Mouse (Mus musculus) hindbrain, postnatal 0 days (tissue): Measurements from ENCODE around the gene Mfsd13b. TPM values are rescaled to one million over a fixed set of nuclear protein-coding genes. Genes with fewer than 3 reads are reported as not detected.
A peak's percentile ranks its signal among the peaks of the same experiment; 100 is the strongest.

Experiments
- ATAC-seq: fragments of 200-750 bp; cut with Nextera tagmentation; 2 replicates; pipeline ENCODE4 v1.8.0; 2017; ENCODE audit warnings: mild to moderate bottlenecking, moderate TSS enrichment, moderate library complexity
- DNase-seq: peaks from one replicate; pipeline ENCODE4 v3.0.0-alpha.2; 2015; ENCODE audit warnings: low spot score
- H3K27ac ChIP-seq: fragments of 300-500 bp; sonication (generic); 2 replicates; pipeline ENCODE4 v1.5.1; 2014; ENCODE audit warnings: mild to moderate bottlenecking
- H3K27me3 ChIP-seq: fragments of 300-500 bp; sonication (generic); 2 replicates; pipeline ENCODE4 v1.6.1; 2014; ENCODE audit warnings: low read length, mixed read lengths; ENCODE audit not compliant: insufficient read depth
- H3K36me3 ChIP-seq: fragments of 300-500 bp; sonication (generic); 2 replicates; pipeline ENCODE4 v1.6.1; 2014; ENCODE audit warnings: low read length, mixed read lengths; ENCODE audit not compliant: insufficient read depth
- H3K4me1 ChIP-seq: fragments of 300-500 bp; sonication (generic); 2 replicates; pipeline ENCODE4 v1.6.1; 2014; ENCODE audit warnings: antibody characterized with exemption, low read length, mixed read lengths; ENCODE audit not compliant: insufficient read depth
- H3K4me2 ChIP-seq: fragments of 300-500 bp; sonication (generic); 2 replicates; pipeline ENCODE4 v1.6.1; 2014; ENCODE audit warnings: low read depth, mild to moderate bottlenecking, low read length, moderate library complexity, mixed read lengths
- H3K4me3 ChIP-seq: fragments of 300-500 bp; sonication (generic); 2 replicates; pipeline ENCODE4 v1.5.1; 2014; ENCODE audit warnings: low read length
- H3K9ac ChIP-seq: fragments of 300-500 bp; sonication (generic); replicated peaks from 2 replicates; pipeline ENCODE4 v1.6.1; 2014; ENCODE audit warnings: mild to moderate bottlenecking, low read length, moderate library complexity, mixed read lengths
- H3K9me3 ChIP-seq: fragments of 300-500 bp; sonication (generic); 2 replicates; pipeline ENCODE4 v1.6.1; 2016; ENCODE audit warnings: low read length, mixed read lengths
- CTCF ChIP-seq: IDR thresholded peaks from 2 replicates; pipeline ENCODE4 v1.5.1; 2016; ENCODE audit warnings: antibody characterized with exemption, control low read depth, low read depth
- WGBS: fragments of 180-500 bp; shearing (Covaris S2); extraction: QIAGEN DNeasy Blood & Tissue Kit; methylation state at CpG from one replicate; pipeline ENCODE4 v1.1.7; 2014; 5-methylcytosine and 5-hydroxymethylcytosine counted together
- polyA plus RNA-seq: library from polyadenylated mRNA; unstranded; fragments of >200 nt; fragmentation: Nextera tagmentation; extraction: Ambion mirVana; gene quantifications from 2 replicates; pipeline ENCODE4 v1.2.1, GENCODE M21; 2015
- total RNA-seq: library from RNA; depleted of rRNA; stranded (reverse); fragments of >200 nt; gene quantifications from 2 replicates; pipeline ENCODE4 v1.2.3, GENCODE M21; 2014; rRNA removed

Mfsd13b gene
- 0.58 and 1.3 TPM in 2 replicates for total RNA-seq
- 0.19 and 0.21 TPM in 2 replicates for polyA plus RNA-seq

DNA sequence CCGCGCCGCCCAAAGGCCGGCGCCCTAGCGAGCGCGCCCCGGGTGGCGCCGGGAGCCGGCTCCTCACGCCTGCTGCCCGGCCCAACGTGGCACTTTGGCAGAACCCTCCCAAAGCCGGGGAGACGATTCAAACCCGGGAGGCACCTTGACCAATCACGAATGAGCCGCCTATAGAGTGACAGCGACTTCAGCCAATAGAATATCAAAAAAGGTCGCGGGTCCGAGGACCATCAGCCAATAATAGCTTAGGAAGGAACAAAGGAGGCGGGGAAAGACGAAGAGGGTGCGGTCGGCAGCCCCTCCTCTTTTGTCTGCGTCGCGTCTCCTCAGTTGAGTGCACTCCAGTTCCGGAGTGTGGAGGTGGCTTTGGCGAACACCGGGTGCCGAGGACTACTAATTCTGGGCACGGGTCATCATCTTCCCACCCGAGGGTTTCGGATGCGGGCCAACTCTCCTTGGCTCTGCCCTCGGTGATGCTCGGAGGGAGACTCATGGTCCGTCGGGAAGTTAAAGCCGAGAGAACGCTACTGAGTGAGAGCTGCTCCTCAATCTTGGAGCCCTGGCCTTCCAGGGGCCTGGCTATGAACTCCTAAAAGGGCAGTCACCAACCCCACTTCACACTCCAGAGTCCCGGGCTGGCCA lies at the start of gene Mfsd13b, which contains the start of gene Cdr2:
TSS of gene Mfsd13b (plus strand) at position 310 of the 642 bp plus-strand sequence.
TSS of gene Cdr2 (minus strand) at position 113 of the 642 bp plus-strand sequence.
- Histone ChIP-seq H3K4me2 (peak within 1 kb of the TSS; percentile 90), H3K9me3 (no peaks in the 10 kb centered on the region), H3K9ac (peak within 1 kb of the TSS; percentile 62), H3K27me3 (no peaks in the 10 kb centered on the region), H3K4me1 (peaks cover 5% of the 10 kb centered on the region; the same call in 1 of the 2 replicates), H3K36me3 (no peaks in the 10 kb centered on the region), H3K27ac (peak within 1 kb of the TSS; percentile 28), H3K4me3 (peak within 1 kb of the TSS; percentile 97)
- WGBS, result under 1% methylated on average over 46 of the region's 46 CpGs
- ATAC-seq (peak; percentile 97), DNase-seq (peak; percentile 98)
- no peak for TF ChIP-seq CTCF

DNA sequence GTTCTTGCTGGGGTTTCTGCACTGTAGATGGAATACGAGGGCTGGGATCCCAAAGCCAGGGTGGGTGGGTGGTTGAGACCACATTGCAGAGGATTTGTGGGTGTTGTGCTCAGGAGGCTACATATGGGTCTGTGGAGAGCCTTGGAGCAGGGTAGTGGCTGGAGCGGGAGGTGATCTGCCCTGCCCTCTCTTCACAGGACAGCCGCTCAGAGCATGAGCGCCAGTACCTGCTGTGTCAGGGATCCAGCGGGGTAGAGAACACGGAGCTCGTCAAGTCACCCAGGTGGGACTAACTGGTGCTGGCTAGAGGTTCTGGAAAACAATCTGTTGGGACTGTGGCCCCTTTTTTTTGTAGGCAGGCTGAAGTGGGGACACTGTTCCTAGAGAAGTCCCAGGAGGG lies 49.2 kb upstream of the Mfsd13b start:
- Histone ChIP-seq H3K4me3 (no peak overlapping the region), H3K4me2 (no peak overlapping the region), H3K36me3 (peaks cover 70% of the 10 kb centered on the region), H3K27me3 (no peaks in the 10 kb centered on the region), H3K9ac (no peak overlapping the region), H3K4me1 (no peaks in the 10 kb centered on the region), H3K9me3 (no peaks in the 10 kb centered on the region), H3K27ac (no peak overlapping the region)
- no peak for TF ChIP-seq CTCF
- DNase-seq (no peak), ATAC-seq (no peak)
- 90% methylated on average over 7 of the region's 7 CpGs for WGBS

DNA sequence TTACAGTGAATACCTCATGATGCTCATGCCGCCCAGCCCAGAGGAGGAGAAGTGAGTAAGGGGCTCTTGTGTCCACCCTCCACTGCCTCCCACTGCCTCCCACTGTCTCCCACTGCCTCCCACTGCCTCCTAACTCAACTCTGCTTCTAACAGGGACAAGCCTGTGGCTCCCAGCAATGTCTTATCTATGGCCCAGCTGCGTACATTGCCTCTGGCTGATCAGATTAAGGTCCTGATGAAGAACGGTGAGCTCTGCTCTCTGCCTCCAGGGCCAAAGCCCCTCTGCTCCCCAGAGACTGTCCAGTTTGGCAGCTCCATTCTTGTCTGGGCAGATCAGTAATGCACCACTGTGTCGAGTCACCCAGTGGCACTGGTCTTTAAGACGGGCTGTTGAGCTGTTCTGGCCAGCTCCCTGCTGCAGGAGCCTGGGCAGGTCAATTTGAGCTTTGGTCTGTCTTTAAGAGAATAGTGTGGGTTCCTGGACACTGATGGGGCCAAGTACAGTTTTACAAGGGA lies 48.6 kb upstream of the Mfsd13b start:
- no peak for TF ChIP-seq CTCF
- H3K4me1 ChIP-seq, result no peaks in the 10 kb centered on the region
- H3K4me3 ChIP-seq, result no peak overlapping the region
- H3K27me3 ChIP-seq, result no peaks in the 10 kb centered on the region
- no peak overlapping the region for H3K4me2 ChIP-seq
- H3K9me3 ChIP-seq, result no peaks in the 10 kb centered on the region
- 75% methylated on average over 5 of the region's 5 CpGs for WGBS
- ATAC-seq (no peak), DNase-seq (no peak)
- no peak overlapping the region for H3K27ac ChIP-seq
- H3K9ac ChIP-seq, result no peak overlapping the region
- H3K36me3 ChIP-seq, result peaks cover 71% of the 10 kb centered on the region

DNA sequence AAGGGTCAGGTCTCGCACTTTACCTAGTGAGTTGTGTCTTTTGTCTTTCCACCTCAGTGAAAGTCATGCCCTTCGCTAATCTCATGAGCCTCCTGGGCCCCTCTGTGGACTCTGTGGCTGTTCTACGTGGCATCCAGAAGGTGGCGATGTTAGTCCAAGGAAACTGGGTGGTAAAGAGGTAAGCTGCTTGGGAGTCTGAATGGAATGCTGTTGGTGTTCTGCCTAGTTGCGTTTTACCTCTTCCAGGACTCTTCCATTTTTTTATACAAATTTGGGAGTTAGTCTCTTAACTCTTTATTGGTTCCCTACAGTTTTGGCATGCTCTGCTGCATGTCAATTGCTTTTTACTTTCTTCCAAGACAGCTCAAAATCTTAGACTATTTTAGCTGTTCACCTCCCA lies 47.6 kb upstream of the Mfsd13b start:
- peaks cover 73% of the 10 kb centered on the region for H3K36me3 ChIP-seq
- no peaks in the 10 kb centered on the region for H3K9me3 ChIP-seq
- DNase-seq (peak; percentile 75), ATAC-seq (peak; percentile 39; the same call in 1 of the 2 replicates)
- WGBS, result 28% methylated on average over 5 of the region's 5 CpGs
- H3K4me2 ChIP-seq, result no peak overlapping the region
- no peaks in the 10 kb centered on the region for H3K4me1 ChIP-seq
- H3K9ac ChIP-seq, result no peak overlapping the region
- no peaks in the 10 kb centered on the region for H3K27me3 ChIP-seq
- no peak overlapping the region for H3K4me3 ChIP-seq
- H3K27ac ChIP-seq, result no peak overlapping the region
- peak; percentile 83 for TF ChIP-seq CTCF

DNA sequence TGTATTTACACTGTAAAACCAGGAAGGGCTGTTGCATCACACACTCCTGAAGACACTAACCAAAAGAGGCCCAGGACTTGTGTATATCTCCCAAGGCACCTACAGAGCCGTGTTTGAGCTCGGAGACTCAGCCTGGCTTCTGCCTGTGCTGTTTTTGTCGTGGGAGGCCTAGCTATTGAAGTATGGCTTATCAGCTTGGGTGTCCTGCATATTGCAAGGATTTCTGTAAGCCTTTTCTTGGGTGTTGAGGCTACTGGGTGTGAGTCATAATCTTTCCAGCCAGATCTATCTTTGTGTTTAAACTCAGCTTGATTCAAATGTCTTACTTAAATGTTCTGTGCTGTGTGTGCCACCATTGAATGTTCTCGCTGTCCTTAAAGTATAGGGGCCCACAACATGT lies 45.8 kb upstream of the Mfsd13b start:
- 91% methylated on average over 4 of the region's 4 CpGs for WGBS
- H3K27me3 ChIP-seq, result no peaks in the 10 kb centered on the region
- no peak for TF ChIP-seq CTCF

DNA sequence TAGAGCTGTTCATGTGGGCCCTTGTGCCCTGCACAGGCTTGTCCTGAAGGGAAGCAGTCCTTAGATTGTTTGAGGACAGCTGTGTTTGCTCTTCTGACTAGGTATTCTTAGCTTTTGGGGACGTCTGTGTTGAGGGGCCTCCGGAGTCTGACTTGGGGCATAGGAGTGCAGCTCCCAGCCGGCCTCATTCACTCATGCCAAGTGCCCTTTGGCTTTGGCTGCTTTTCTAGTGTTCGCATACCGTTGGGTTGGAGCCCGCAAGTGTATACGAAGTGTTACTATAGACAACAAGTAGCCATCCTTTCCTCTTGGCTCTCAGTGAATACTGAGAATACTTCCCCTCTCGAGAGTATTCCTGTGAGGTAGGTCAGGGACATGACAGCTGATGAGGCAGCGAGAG lies 44.1 kb upstream of the Mfsd13b start:
- TF ChIP-seq CTCF, result no peak
- ATAC-seq (no peak), DNase-seq (no peak)
- H3K9me3 ChIP-seq, result no peaks in the 10 kb centered on the region
- H3K4me1 ChIP-seq, result no peaks in the 10 kb centered on the region
- no peak overlapping the region for H3K4me2 ChIP-seq
- H3K27ac ChIP-seq, result no peak overlapping the region
- 70% methylated on average over 9 of the region's 9 CpGs for WGBS
- no peaks in the 10 kb centered on the region for H3K27me3 ChIP-seq
- no peak overlapping the region for H3K9ac ChIP-seq
- no peak overlapping the region for H3K4me3 ChIP-seq
- H3K36me3 ChIP-seq, result peaks cover 74% of the 10 kb centered on the region

More for the DNA sequence above, 45.8 kb upstream of the Mfsd13b start:
- no peaks in the 10 kb centered on the region for H3K4me1 ChIP-seq
- H3K9ac ChIP-seq, result no peak overlapping the region
- H3K4me2 ChIP-seq, result no peak overlapping the region
- no peak for ATAC-seq
- DNase-seq, result no peak
- no peaks in the 10 kb centered on the region for H3K9me3 ChIP-seq
- H3K27ac ChIP-seq, result no peak overlapping the region
- H3K36me3 ChIP-seq, result peaks cover 70% of the 10 kb centered on the region
- H3K4me3 ChIP-seq, result no peak overlapping the region

DNA sequence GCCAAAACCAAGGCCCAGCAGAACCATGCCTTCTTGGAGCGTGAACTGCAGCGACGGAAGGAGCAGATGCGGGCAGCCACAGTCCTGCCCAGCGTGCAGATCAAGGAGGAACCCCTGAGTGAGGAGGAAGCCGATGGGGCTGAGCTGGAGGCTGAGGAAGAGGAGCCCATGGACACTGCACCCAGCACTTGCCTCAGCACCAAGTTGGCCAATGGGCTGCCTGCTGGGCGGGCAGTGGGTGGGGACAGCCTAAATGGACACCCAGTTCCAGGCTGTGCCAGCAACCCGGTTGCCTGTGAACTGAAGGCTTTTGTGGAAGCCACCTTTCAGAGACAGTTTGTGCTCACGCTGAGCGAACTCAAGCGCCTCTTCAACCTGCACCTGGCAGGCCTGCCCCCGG lies 42.0 kb upstream of the Mfsd13b start:
- ATAC-seq, result no peak
- no peak overlapping the region for H3K27ac ChIP-seq
- TF ChIP-seq CTCF, result no peak
- no peak for DNase-seq
- H3K9me3 ChIP-seq, result no peaks in the 10 kb centered on the region
- no peak overlapping the region for H3K9ac ChIP-seq
- H3K27me3 ChIP-seq, result no peaks in the 10 kb centered on the region
- peaks cover 73% of the 10 kb centered on the region for H3K36me3 ChIP-seq
- no peak overlapping the region for H3K4me3 ChIP-seq
- no peaks in the 10 kb centered on the region for H3K4me1 ChIP-seq
- 80% methylated on average over 12 of the region's 12 CpGs for WGBS
- no peak overlapping the region for H3K4me2 ChIP-seq
